Mouse (Mus musculus) thymus, postnatal 4 days (tissue): ENCODE data around the gene Metrn.

Experiments
- DNase-seq: peaks from one replicate; pipeline ENCODE4 v3.0.0; 2021

Metrn gene

DNA sequence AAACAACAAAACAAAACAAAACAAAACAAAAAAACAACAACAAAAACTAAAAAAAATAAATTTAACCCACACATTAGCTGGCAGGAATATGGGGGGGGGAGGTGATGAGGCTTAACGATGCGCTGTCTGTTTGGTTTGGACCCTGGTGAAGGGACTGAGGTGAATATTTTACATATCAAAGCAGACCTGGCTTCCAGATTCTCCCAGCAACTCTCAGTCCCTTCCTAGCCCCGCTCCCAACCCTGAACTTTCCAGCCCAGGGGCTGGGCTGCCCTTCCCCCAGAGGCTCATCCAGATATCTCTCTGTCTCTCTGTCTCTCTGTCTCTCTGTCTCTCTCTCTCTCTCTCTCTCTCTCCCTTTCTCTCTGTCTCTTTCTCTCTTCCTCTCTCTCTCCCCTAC, 34.3 kb downstream of the Metrn start:
- DNase-seq = no peak

DNA sequence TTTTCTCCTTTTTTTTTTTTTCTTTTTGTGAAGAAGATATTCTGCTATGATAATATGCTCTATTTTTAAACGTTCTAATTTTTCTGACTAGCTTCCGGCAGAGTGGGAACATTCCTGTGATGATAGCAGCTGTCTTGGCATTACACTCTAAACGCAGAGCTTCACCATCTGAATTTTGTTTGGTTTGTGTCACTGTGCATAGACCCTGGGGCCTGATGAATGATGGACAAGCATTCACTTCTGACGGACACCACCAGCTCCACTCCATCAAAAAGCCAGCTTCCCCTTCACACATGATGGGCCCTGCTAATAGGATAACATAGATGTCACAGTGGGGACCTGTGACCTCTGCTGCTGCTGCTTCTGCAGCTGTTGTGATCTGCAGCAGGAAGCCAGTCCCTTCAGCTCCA, 35.4 kb downstream of the Metrn start:
- no peak for DNase-seq

DNA sequence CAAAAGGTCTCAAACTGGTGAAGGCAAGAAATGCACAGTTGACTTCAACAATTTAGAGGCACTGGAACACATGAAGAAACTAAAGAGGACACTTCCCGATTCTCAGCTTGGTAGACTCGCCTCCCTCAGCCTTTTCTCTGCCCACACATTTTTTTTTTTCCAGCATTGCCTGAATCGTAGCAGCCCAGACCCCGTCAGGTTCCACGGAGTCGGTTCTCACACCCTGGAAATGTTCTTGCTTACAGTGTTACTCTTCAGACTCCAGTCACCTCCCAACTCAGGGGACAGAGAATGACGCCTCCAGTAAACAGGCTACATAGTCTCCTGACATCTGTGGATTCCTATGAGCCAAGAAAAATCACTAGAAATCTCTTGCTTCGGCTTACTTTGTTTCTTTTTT, 36.8 kb downstream of the Metrn start:
- no peak for DNase-seq

DNA sequence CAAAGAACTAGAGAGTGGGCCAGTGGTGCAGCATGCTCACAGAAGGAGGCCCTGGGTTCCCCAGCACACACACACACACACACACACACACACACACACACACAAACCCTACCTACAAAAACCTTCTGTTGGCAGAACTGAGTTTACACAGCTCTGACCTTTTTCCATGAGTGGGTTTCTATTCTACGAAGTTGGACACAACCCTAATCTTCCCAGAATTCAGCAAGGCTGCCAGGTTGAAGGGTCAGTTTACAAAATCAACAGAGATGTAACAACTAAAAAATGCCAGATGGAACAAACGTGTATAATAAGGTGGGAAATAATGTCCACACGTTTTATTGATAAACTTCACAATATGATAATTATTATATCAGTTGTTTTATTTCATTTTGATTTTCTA, 39.2 kb downstream of the Metrn start:
- no peak for DNase-seq

DNA sequence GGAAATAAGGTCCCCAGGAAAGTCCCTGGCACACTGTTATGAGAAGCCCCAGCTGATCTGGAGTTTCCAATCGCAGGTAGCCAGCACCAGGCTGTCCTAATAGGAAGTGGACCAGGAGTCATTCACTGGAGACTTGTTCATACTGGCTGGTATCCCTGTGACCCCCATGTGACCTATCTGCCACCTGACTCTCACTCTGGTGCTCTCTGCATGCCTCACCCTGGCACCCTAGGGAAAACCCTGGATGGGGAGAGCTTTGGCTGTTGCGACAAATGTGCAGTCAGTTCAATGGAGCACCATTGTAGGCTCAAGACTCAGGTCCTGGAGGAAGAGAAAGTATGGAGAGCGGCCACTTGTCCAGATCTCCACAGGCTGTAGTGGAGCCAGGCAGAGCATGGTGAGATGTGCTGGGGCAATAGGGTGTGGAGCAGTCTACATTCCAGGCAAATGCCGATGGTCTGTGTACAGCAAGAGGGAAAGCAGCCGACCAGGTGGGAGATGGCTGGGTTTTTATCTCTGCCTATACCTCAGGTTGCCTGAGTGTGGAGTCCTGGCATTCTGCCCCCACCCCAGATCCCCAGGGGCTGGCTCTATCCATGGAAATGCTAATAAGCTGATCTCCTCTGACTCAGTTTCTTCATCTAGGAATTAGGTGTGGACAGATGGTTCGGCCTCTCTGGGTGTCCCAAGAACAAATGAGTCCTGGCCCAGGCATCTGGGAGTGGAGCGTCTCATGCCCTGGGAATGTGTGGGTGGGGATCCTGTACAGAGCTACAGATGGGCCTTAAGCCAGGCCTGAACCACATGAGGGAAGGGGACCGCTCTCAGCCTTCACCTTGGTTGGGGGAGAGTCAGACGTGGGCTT, 40.3 kb downstream of the Metrn start:
- DNase-seq = no peak

DNA sequence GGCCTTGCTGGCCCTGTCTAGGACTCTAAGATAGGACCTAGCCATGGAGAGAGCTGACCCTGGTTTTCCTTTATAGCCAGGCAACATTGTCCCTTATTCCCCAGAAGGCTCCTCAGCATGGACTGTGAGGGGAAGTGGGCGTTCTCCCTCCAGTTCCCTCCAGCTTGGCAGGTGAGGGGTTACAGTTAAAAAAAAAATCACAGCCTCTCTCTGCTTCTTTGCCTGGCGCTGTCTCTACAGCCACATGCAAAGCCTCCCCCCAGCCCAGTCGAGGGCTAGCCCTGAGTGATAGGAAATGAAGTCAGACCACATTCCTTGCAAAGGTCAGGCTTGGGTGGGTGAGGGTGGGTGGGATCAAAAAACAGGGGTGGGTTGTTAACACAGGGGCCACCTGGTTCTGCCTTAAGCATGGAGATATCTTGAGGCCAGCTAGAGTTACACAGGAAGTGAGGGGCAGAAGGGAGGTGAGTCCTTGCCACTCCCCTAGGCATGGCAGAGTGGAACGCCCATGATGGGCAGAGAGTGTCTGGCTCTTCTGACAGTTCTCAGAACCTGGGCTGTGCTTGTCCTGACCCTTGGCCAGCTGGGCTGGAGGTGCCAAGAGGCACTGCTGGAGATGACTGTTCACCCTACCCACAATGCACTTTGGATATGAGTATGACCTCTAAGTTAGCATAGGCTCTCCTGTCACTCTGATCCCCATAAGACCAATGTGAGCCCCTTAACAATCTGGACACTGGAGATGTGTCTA, 41.1 kb downstream of the Metrn start:
- DNase-seq = no peak

DNA sequence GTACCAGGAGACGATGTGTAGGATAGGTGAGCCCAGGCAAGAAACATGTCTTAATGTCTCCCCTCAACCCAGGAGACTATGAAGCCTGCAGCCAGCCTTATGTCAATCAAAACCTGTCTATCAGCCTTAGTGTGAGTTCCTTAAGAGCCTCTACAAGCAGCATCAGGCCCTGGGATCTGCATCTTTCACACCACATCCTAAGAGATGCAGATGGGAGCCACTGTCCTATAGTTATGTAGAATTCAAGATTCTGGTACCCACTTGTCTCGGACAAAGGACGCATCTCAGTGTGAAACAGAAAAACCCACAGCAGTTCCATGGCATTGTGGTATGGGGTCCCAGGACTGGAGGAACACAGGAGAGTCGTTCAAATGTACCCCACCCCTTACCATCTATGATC, 41.9 kb downstream of the Metrn start:
- DNase-seq = no peak

DNA sequence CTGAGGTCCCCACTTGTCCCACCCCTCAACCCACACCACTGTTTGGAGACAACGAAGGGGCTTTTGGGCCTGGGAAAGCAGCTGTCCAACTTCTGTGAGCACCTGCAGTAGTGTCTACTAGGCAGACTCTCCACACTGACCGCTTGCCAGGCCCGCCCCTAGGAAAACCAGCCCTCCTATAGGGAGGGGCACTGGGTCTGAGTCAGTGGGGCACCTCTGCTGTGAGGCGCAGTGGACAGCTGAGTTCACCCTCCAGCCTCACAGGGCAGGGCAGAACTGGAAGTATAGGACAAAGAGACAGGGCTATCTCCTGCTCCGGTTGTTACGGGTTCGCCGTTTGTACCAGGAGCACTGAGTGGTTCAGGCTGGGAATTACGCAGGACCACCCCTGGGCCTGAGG, 42.7 kb downstream of the Metrn start, which contains the start of gene Msln:
TSS of gene Msln (minus strand) at position 138 of the 400 bp plus-strand sequence.
- DNase-seq = no peak

DNA sequence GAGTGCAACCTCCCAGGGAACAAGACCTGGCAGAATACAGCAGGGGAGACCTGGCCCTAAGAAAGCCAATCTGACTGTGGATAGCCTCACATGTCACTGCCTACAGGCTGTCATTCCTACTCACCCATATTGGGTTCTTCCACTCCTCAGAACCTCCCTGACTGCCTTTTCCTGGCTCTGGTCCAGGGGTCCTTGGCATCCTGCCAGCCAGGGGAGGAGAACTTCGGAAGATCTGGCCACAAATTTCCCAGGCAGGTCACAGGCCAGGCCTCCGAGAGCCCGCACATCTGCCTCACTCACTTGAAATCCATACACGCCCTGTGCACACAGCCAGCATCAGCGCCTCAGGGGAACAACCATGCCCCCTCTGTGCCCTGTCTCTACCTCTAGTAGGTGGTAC, 45.5 kb downstream of the Metrn start:
- no peak for DNase-seq

DNA sequence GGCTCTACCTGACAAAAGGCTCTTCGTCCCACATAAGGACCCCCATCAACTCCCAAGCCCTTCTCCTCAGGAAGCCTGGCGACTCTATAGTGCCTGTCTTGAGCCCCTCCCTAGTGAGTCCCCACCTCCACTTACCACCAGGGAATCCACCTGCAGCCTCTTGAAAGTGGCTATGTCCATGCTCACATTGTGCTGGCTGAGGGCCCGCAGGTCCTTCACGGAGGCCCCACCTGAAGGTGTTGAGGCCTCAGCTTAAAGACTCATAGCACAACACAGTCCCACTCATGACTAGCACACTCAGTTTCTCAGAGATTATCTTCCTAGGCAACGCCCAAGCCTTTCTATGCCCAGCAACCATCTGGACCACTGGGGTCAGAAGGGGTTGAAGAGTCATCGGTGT, 47.6 kb downstream of the Metrn start:
- DNase-seq = no peak

DNA sequence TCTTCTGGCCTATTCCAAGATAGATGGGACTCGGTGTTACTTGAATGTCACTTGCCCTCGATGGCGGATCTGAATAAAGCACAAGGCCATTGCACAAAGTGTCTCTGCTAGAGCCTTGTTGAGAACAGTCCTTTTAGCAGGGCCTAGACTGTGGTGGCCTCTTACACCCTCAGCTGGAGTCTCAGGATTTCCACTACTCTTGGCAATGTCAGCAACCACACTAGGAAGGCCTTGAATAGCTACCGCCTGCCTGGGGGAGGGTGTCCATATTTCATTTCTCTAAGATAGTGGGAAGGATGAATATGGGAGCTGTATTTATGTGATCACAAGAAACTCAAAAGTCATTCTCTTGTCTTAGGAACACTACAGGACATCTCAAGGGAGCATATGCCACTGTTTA, 48.7 kb downstream of the Metrn start:
- DNase-seq = no peak

DNA sequence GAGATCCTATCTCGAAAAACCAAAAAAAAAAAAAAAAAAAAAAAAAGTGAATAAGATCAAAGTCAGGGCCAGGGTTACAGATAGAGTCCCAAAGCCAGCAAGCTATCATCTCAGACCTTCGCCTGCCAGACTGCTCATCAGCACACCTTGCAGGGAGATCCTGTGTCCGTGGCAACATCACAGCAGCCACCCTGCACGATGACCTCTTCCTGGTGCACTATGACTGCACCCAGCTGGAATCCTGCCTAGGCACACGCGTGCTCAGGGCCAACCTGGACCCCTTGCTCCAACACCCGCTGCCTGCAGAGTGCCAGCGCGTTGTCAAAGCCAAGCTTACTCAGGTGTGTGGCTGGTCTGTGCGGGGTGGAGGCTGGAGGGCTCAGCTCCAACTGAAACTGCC, 52.6 kb downstream of the Metrn start:
- no peak for DNase-seq

DNA sequence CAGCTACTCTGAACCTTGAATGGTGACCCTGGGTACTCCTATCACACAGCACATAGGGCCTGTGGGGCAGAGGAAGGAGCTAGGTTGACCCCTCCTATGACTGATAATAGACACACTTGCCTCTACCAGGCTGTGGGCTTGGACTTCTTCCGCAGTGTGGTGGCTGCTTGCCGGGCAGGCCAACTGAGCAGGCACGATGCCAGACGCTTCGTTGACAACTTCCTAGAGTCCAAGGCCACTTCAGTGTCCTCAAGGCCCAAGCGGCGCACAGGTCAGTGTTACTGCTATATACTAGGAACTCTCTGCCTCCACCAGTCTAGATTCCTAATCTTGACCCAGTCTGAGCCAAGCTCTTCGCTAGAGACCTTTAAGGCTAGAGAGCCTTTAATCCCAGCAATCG, 53.1 kb downstream of the Metrn start:
- DNase-seq = no peak
